Mouse (Mus musculus) embryo, embryonic 10.5 days (tissue): ENCODE data around the gene Slc35g3.

ENCODE experiments used
- DNase-seq: peaks from one replicate; pipeline ENCODE4 v3.0.0-alpha.2; 2015; ENCODE audit warnings: low spot score

Gene Slc35g3

DNA sequence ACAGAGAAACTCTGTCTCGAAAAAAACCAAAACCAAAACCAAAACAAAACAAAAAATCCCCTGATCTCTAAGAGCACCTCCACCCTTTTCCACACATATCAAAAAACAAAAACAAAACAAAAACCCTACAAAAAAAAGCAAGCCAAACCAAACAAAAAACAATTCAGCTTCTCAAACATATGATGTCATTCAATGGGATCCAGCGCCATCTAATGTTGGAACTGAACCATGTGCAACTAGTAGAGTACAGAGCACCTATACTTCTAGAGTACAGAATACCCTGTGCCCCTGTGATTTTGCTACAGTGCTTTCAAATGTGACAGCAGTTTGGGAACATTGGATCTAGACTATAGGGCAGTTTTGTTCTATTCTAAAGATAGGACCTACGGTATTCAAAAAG is 7.1 kb downstream of the Slc35g3 start:
- peak; percentile 77 for DNase-seq

DNA sequence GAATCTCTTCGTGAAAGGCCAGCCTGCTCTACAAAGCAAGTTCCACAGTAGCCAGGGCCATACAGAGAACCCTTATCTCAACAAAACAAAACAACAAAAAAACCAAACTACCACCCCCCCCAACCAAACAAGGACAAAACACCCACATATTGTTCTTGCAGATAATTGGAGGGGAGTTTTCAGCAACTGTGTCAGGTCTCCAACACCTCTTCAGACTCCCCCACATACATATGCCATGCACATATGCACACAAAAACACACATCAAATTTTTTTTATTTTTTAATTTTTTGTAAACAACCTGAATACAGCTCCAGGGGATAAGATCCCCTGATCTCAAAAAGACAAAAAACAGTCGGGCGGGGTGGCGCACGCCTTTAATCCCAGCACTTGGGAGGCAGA is 7.5 kb downstream of the Slc35g3 start:
- no peak for DNase-seq

DNA sequence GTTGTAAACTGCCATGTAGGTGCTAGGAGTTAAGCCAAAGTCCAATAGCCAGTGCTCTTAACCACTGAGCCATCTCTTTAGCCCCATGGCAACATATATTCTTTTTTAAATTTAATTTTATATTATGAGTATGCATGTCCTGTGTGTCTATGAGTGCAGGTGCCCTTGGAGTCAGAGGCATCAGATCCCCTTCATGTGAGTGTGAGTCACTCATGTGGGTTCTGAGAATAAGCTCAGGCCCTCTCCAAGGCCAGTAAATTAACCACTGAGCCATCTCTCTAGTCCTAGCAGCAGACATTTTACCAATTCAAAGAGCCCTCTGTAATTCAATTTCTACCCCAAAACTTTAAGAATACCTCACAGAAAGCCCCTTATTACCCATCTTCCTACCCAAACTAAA is 9.1 kb downstream of the Slc35g3 start:
- no peak for DNase-seq

DNA sequence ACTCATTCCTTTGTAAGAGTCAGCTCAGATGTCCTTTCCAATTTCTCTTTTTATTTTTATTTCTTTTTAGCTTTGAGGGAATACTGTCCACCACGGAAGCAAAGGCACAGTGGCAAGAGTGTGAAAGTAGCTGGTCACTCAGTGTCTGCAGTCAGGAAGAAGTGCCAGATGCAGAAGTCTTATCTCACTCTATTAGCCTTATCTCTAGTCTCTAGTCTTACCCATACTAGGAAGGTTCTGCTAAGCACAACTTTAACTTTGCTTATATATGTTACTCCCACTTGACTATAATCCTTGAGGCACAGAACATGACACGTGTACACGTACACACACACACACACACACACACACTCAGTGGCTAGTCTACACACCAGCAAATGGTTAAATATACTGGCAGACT is 10.1 kb downstream of the Slc35g3 start:
- DNase-seq: no peak

DNA sequence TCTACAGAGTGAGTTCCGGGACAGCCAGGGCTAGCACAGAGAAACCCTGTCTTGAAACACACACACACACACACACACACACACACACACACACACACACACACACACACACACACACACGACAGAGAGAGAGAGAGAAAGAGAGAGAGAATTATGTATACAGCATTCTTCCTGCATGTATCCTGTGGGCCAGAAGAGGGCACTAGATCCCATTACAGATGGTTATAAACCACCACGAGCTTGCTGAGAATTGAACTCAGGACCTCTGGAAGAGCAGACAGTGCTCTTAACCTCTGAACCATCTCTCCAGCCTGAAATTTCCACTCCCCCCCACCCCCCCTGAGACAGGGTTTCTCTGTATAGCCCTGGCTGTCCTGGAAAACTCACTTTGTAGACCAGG is 30.4 kb downstream of the Slc35g3 start:
- peak; percentile 16 for DNase-seq

DNA sequence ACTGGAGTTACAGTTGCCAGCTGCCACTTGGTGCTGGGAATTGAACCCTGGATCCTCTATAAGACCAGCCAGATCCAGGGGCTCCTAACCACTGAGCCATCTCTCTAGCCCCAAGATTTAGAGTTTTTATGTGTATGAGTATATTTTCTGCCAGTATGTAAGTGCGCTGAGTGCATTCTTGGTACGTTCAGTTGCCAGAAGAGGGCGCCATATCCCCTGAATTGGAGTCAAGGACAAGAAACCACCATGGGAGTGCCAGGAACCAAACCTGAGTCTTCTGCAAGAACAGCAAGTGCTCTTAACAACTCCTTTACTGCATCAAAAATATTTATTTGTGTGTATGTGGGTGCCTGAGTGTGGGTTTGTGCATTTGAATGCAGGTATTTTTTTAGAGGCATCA is 32.7 kb downstream of the Slc35g3 start:
- DNase-seq: peak; percentile 77

DNA sequence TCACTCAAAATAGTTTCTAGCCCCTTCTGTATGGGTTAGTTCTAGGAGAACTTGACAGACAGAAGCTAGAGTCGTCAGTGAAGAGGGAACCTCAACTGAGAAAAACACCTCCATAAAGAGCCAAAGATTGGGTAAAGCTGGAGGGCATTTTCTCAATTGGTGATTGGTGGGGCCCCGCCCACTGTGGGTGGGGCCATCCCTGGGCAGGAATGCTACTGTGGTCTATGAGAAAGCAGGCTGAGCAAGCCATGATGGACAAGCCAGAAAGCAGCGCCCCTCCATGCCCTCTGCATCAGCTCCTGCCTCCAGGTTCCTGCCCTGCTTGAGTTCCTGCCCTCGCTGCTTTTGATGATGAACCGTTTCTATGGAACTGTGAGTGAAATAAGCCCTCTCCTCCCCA is 35.8 kb downstream of the Slc35g3 start:
- DNase-seq: peak; percentile 17

DNA sequence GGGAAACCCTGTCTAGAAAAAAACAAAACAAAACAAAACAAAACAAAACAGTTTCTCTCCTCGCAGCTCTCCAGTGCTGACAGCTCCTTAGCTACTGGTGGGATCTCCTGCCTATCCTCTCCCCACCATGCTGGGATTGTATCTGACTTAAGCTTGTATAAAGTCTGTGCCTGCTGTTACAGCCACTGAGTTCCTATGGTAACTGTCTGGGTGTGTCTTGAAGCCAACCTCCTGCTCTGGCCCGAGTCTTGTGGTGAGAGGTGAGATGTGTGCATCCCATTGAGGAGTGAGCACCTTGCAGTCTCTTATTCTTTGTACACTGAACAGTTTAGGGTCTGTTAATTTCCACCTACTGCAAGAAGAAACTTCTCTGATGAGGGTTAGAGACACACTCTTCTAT is 38.7 kb downstream of the Slc35g3 start:
- DNase-seq: no peak

DNA sequence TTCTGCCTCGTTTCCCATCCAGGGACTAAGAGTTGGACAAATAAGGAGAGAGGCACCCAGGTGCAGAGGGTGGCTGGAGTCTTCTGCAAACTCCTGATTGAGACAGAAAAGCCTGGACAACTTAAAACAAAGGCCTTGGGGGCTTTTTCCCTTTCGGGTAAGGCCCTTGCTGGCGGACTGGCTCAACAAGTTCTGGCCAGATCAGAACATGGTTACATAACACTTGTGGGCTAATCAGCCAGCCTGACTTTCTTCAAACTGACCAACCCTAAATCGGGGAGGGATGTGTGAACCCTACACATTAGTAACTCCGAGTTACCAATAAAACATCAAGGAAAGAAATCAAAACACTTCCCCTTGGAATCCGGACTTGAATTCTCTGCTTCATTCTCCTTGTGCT is 40.9 kb downstream of the Slc35g3 start:
- DNase-seq: no peak

DNA sequence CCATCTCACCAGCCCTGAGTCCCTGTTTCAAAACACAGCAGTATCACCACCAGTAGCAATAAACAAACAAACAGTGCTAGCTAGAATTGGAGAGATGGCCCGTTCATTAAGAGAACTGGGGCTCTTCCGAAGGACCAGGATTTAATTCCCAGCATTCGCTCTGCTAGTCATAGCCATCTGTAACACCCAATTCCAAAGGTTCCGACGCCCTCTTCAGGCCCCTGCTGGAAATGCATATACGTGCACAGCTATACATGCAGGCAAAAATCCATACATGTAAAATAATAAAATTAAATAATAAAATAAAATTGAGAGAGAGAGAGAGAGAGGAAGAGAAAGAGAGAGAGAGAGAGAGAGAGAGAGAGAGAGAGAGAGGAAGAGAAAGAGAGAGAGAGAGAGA is 42.3 kb downstream of the Slc35g3 start:
- peak; percentile 17 for DNase-seq

DNA sequence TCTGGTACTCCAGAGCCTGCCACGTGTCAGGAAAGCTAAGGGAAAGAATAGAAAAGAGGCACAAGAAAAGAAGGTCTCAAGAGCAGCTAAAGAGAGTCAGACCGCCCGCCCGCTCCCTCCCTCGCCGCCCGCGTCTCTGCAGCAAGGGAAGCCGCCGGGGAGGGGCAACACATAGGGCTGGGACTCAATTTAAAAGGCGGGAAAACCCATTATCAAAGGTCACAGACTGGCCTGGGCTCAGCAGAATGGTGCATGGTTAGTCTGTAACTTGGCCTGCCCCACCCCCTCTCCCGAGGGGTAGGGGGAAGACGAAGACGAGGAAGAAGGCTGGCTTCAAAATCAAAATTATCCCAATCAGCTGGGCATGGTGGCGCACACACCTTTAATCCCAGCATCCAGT is 43.1 kb downstream of the Slc35g3 start:
- DNase-seq: peak; percentile 38

DNA sequence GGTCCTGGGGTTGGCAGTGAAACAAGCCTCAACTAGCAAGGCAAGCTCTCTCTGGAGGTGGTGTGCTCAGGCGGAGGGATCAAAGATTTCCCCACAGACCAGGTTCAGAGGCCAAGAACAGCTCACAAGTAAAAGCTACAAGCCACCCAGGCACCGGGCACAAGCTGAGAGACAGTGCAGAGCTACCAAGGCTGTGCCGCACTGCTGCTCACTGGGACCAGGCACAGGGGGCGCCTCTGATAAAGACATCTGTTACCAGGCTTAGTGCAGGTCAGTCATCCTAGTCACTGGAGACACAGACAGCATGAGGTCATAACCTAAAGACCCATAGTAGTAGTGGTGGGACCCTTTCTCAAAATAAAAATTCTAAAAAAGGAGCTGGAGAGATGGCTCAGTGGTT is 44.8 kb downstream of the Slc35g3 start:
- DNase-seq: peak; percentile 6

DNA sequence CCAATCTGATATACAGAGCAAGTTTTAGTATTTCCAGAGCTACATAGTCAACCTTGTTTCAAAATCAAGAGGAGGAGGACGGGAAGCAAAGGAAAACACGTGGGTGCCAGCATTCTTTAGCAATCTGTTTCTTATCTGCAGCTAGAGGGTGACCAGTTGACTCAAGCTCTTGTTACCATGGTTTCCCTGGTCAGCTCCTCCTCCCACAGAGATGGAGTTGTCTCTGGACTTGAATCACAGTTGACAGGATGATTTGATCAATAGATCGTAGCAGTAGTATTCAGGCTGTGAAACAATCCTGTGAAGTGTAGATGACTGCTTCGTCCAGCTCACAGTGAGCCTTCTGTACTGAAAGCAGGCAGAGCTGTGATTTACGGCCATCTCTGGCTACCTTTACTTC is 45.8 kb downstream of the Slc35g3 start:
- DNase-seq: peak; percentile 72

DNA sequence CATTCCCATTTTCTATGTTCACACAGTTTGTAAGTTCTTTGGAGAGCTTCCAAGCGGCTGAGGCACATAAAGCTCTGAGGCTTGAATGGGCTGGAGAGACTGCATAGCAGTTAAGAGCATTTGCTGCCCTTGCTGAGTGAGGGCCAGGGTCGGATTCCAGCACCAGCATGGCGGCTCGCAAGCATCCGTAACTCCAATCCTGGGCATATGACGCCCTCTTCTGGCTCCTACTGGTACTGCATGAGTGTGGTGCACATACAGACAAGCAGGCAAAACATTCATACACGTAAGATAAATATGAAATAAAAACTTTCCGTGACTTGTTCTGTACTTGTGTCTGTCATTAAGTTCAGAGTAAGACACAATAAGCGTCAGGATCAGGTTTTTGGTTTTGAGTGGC is 46.3 kb downstream of the Slc35g3 start:
- DNase-seq: peak; percentile 51

DNA sequence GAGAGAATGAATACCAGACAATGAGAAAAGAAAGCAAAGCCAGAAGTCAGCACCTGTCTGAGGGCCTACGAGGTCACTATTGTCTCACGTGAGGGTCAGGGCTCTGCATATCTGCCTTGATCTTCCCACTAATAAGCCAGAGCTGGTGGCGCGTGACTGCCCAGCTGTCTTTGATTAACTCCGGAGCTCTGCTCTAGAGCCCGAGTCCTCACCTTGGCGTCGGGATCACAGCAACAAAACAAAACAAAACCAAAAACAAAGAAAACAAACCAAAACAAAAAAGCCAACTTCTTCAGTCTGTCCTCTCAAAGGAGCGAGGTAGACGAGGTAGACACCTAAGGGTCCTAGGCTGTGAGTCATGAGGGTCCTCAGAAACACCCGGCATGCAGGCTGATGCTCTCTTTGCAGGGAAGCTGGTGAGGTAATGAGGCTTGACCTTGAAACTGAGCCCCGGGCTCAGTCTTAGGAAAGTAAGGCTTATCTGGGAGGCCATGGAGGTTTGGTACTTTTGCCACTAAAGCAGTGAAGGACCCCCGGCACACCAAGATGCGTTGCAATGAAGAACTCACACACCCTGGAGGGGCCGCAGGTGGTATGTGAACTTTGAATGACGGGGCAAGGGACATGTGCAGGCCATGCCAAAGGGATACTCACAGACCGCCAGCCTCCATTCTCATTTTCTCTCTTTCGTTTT is 47.0 kb downstream of the Slc35g3 start:
- peak; percentile 76 for DNase-seq

DNA sequence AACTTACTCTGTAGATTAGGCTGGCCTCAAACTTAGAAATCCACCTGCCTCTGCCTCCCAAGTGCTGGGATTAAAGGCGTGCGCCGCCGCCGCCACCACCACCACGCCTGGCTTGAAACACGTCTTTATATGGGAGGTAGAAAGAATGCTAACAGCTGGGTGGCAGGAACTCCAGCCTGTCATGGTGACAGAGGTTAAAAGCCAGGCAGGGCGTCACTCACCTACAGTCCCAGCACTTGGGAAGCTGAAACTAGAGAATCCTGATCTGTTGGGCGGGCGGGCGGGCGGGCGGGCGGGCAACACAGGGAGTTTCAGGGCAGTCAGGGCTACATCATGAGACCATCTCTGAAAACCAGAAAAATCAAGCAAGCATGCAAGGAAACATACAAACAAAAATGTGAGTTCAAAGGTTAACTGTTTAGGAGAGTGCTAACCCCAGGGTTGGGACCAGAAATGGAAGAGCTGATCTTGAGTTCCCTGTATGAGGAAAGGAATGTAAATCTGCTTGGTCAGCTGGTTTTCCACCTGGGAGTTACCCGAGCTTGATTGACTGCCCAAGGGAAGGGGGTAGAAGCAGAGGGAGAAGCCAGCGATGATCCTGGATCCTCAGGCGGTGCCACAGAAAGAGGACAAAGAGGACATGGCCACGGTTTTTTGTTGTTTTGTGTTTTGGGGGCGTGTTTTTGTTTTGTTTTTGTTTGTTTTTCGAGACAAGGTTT is 48.7 kb downstream of the Slc35g3 start:
- peak; percentile 48 for DNase-seq

DNA sequence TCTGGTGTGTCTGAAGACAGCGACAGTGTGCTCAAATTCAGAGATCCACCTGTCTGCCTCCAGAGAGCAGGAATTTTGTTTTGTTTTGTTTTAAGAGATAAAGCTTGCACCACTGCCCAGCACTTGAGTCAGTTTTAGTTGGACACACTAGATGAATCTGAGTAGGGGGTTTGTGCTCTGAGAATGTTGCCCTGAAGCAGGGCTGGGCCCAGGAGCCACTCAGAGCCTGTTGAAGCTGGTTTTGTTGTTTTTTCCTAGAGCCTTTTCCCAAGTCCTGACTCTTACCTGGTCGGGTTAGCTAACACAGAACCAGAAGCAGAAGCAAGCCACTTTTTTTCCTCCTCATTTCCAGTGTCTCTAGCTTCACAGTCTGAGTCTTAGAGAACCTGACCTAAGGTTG is 50.7 kb downstream of the Slc35g3 start:
- DNase-seq: no peak

DNA sequence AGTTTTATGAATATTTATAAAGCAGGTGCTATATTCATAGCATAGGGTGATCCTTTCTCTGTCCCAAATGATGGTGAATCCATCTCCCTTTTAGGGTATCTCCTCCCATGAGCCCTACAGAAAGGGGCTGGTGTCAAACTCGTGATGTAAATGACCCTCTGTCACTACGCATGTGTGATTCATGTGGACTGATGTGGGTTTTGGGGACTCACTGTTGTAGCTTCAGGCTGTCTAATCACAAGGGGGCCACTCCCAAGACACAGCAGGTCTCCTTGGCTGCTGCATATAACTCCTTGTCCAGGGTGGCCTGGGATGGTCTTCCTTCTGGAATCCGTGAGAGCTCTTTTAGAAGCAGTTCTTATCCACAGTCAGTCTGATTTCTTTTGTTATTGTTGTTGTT is 51.3 kb downstream of the Slc35g3 start:
- no peak for DNase-seq
